Mouse (Mus musculus) heart, embryonic 15.5 days (tissue): ENCODE data around the gene Ndufa5. TPM values are rescaled to one million over a fixed set of nuclear protein-coding genes. Genes with fewer than 3 reads are reported as not detected.
A peak's percentile ranks its signal among the peaks of the same experiment; 100 is the strongest.

Experiments
- ATAC-seq: fragments of 200-750 bp; cut with Nextera tagmentation; replicated peaks from 2 replicates; pipeline ENCODE4 v1.8.0; 2017; ENCODE audit warnings: low read depth, moderate TSS enrichment; ENCODE audit not compliant: insufficient number of reproducible peaks, insufficient read depth, low FRiP score
- H3K27ac ChIP-seq: fragments of 300-500 bp; sonication (generic); 2 replicates; pipeline ENCODE4 v1.5.1; 2015; ENCODE audit warnings: mild to moderate bottlenecking, inconsistent platforms
- H3K27me3 ChIP-seq: fragments of 300-500 bp; sonication (generic); 2 replicates; pipeline ENCODE4 v1.6.1; 2015; ENCODE audit warnings: inconsistent platforms
- H3K36me3 ChIP-seq: fragments of 300-500 bp; sonication (generic); 2 replicates; pipeline ENCODE4 v1.6.1; 2015; ENCODE audit warnings: mild to moderate bottlenecking, inconsistent platforms
- H3K4me1 ChIP-seq: fragments of 300-500 bp; sonication (generic); replicated peaks from 2 replicates; pipeline ENCODE4 v1.6.1; 2015; ENCODE audit warnings: inconsistent platforms
- H3K4me2 ChIP-seq: fragments of 300-500 bp; sonication (generic); 2 replicates; pipeline ENCODE4 v1.6.1; 2015; ENCODE audit warnings: inconsistent platforms, mild to moderate bottlenecking, moderate library complexity
- H3K4me3 ChIP-seq: fragments of 300-500 bp; sonication (generic); 2 replicates; pipeline ENCODE4 v1.5.1; 2015; ENCODE audit warnings: mild to moderate bottlenecking, inconsistent platforms
- H3K9ac ChIP-seq: fragments of 300-500 bp; sonication (generic); 2 replicates; pipeline ENCODE4 v1.6.1; 2015; ENCODE audit warnings: mild to moderate bottlenecking, inconsistent platforms
- H3K9me3 ChIP-seq: fragments of 300-500 bp; sonication (generic); replicated peaks from 2 replicates; pipeline ENCODE4 v1.6.1; 2016; ENCODE audit warnings: inconsistent platforms
- WGBS: fragments of 180-500 bp; shearing (Covaris S2); methylation state at CpG from one replicate; pipeline ENCODE4 v1.1.7; 2015; ENCODE audit warnings: mixed read lengths; 5-methylcytosine and 5-hydroxymethylcytosine counted together
- polyA plus RNA-seq: library from polyadenylated mRNA; unstranded; fragments of >200 nt; fragmentation: Nextera tagmentation; extraction: Ambion mirVana; gene quantifications from 2 replicates; pipeline ENCODE4 v1.2.1, GENCODE M21; 2015

Gene Ndufa5
- polyA plus RNA-seq = 599 and 895 TPM in 2 replicates

DNA sequence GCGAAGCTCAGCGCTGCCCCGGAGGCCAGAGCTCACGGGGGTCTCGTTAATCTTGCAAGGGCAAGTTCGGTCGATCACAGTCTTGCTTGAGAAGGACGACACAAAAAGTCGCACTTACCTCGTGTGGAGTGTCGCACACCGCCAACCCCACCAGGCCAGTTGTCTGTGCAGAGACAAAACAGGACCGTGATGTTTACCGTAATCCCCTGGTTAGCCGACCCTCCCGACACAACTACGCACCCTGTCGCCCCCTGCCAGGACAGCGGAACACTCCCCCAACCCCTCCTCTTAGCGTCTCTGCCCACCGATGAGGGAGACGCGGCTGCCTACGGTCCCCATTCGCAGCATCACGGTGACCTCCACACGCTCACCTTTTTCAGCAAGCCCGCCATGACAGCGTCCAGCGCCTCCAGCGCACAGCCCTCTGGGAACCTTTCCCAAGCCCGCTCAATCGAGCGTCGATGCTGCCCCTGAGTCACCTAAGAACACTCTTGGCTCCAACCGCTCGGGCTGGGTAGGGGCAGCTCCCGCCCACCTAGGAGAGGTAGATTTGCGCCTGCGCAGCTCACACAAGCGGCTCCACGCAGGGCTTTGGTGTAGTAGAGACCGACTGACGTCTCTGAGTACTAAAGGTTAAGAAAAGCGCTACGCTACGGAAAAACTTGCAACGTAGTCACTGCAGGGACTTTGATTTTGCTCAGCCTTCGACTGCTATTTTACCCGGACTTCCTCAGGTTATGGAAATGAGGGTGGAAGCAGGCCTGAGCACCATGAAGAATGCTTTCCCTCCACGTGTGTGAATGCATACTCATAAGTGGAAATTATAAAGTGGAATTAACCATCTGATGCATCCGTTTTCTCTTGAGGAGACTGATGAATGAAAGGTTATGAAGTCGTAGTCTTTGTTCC, at the start of gene Ndufa5:
Gene Ndufa5 (minus strand): TSS at position 859 of the 909 bp plus-strand sequence.
- Histone ChIP-seq H3K4me3 (peak within 1 kb of the TSS; percentile 66), H3K9me3 (no peaks in the 10 kb centered on the region), H3K4me2 (peak within 1 kb of the TSS; percentile 73), H3K9ac (peak within 1 kb of the TSS; percentile 72), H3K4me1 (peaks cover 36% of the 10 kb centered on the region), H3K27ac (peak within 1 kb of the TSS; percentile 72), H3K27me3 (no peaks in the 10 kb centered on the region), H3K36me3 (peaks cover 8% of the 10 kb centered on the region)
- WGBS = under 1% methylated on average over 53 of the region's 53 CpGs
- ATAC-seq = peak; percentile 98

- no peak for ATAC-seq
- no peak overlapping the region for H3K4me3 ChIP-seq
- H3K4me2 ChIP-seq = no peak overlapping the region
- H3K9me3 ChIP-seq = no peaks in the 10 kb centered on the region; the same call in 1 of the 2 replicates
- H3K27me3 ChIP-seq = no peaks in the 10 kb centered on the region
- H3K27ac ChIP-seq = no peak overlapping the region
- H3K4me1 ChIP-seq = peaks cover 11% of the 10 kb centered on the region
- no peak overlapping the region for H3K9ac ChIP-seq
- no peaks in the 10 kb centered on the region for H3K36me3 ChIP-seq
These were observed 45.5 kb upstream of the Ndufa5 start for GRCm38 (mm10) chr6:24573319-24573718.

DNA sequence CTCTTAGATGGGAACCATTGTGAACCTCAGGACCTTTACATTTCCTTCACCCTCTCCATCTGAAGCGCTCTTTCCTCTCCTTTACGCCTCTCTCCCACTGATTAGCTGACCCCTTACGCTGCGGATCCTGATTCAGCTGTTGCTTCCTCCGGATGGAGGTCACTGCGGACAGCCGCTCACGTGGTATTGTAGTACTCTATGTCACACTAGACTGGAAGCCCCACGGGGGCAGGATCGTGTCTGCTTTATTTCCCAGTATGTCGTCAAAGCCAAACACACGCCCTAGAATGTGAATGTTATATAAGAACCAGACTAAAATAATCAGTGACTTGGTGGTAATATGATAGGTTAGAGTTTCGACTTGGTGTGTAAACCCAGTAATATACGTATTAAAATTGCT, 44.6 kb upstream of the Ndufa5 start:
- peaks cover 11% of the 10 kb centered on the region for H3K4me1 ChIP-seq
- ATAC-seq = no peak
- no peak overlapping the region for H3K27ac ChIP-seq
- H3K36me3 ChIP-seq = no peaks in the 10 kb centered on the region
- H3K4me2 ChIP-seq = no peak overlapping the region
- no peaks in the 10 kb centered on the region for H3K27me3 ChIP-seq
- H3K9me3 ChIP-seq = no peaks in the 10 kb centered on the region; the same call in 1 of the 2 replicates
- H3K4me3 ChIP-seq = no peak overlapping the region
- 92% methylated on average over 14 of the region's 14 CpGs for WGBS
- H3K9ac ChIP-seq = no peak overlapping the region

- 58% methylated on average over 6 of the region's 6 CpGs for WGBS
- H3K4me2 ChIP-seq = no peak overlapping the region
- H3K9ac ChIP-seq = no peak overlapping the region
- no peaks in the 10 kb centered on the region; the same call in 1 of the 2 replicates for H3K9me3 ChIP-seq
- no peak overlapping the region for H3K4me3 ChIP-seq
- no peak; the same call in 1 of the 2 replicates for ATAC-seq
- peak overlapping the region; percentile 52 for H3K27ac ChIP-seq
- H3K27me3 ChIP-seq = no peaks in the 10 kb centered on the region
- no peaks in the 10 kb centered on the region for H3K36me3 ChIP-seq
- H3K4me1 ChIP-seq = peaks cover 11% of the 10 kb centered on the region
These were observed 43.3 kb upstream of the Ndufa5 start for GRCm38 (mm10) chr6:24571126-24571525.

DNA sequence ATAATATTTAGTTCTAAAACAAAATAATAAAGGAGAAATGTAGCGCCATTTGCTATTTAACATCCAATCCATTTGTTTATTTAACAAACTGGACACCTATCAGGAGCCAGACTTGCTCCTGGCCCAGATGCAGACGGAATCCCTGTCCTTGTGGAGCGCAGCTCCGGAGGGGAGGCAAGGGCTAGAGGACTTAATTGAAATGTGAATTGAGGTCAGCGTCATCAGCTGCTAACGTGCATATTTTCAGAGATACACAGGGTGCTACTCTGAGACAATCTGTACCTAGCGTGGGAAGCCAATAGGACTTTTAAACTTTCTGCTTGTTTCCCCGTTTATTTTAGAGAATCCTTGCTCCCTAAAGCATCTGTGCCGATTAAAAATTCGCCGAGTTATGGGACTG, 42.5 kb upstream of the Ndufa5 start:
- no peaks in the 10 kb centered on the region for H3K27me3 ChIP-seq
- H3K27ac ChIP-seq = no peak overlapping the region
- H3K36me3 ChIP-seq = no peaks in the 10 kb centered on the region
- H3K4me2 ChIP-seq = no peak overlapping the region
- no peak overlapping the region for H3K9ac ChIP-seq
- H3K4me3 ChIP-seq = no peak overlapping the region
- WGBS = 69% methylated on average over 11 of the region's 11 CpGs
- ATAC-seq = no peak
- no peaks in the 10 kb centered on the region; the same call in 1 of the 2 replicates for H3K9me3 ChIP-seq
- peaks cover 11% of the 10 kb centered on the region for H3K4me1 ChIP-seq

GRCm38 (mm10) chr6:24569711-24570110, 41.9 kb upstream of the Ndufa5 start:
- H3K36me3 ChIP-seq = no peaks in the 10 kb centered on the region
- no peaks in the 10 kb centered on the region for H3K27me3 ChIP-seq
- ATAC-seq = no peak
- H3K9me3 ChIP-seq = no peaks in the 10 kb centered on the region; the same call in 1 of the 2 replicates
- WGBS = 49% methylated on average over 1 of the region's 1 CpGs
- H3K4me1 ChIP-seq = peaks cover 11% of the 10 kb centered on the region
- H3K9ac ChIP-seq = no peak overlapping the region
- H3K27ac ChIP-seq = peak overlapping the region; percentile 29
- no peak overlapping the region for H3K4me3 ChIP-seq
- H3K4me2 ChIP-seq = no peak overlapping the region

GRCm38 (mm10) chr6:24568963-24569362, 41.1 kb upstream of the Ndufa5 start:
- WGBS = 70% methylated on average over 5 of the region's 5 CpGs
- Histone ChIP-seq H3K4me3 (no peak overlapping the region), H3K27ac (no peak overlapping the region), H3K4me1 (peaks cover 11% of the 10 kb centered on the region), H3K27me3 (no peaks in the 10 kb centered on the region), H3K4me2 (no peak overlapping the region), H3K9ac (no peak overlapping the region), H3K36me3 (no peaks in the 10 kb centered on the region), H3K9me3 (no peaks in the 10 kb centered on the region)
- ATAC-seq = no peak

GRCm38 (mm10) chr6:24564886-24565285, 37.1 kb upstream of the Ndufa5 start:
- WGBS = 80% methylated on average over 1 of the region's 1 CpGs
- H3K36me3 ChIP-seq = no peaks in the 10 kb centered on the region
- H3K4me1 ChIP-seq = no peaks in the 10 kb centered on the region
- no peaks in the 10 kb centered on the region for H3K9me3 ChIP-seq
- no peak overlapping the region for H3K4me3 ChIP-seq
- no peaks in the 10 kb centered on the region for H3K27me3 ChIP-seq
- no peak overlapping the region for H3K27ac ChIP-seq
- no peak overlapping the region for H3K4me2 ChIP-seq
- ATAC-seq = no peak
- H3K9ac ChIP-seq = no peak overlapping the region

DNA sequence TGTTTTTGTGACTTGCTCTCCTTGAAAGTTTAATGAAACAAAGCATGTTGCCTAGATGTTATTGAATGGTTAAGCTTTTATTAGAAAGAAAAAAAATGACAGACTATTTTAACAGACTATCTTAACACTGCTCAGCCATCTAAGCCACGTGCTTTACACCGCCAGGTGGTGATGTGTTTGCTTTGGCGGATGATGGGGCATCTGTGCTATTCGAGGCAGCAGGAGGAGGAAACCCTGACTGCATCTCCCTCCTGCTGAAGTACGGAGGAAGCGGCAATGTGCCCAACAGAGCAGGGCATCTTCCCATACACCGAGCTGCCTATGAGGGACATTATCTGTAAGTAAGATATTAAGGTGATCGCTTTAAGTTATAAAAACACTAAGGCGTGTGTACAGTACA, 36.3 kb upstream of the Ndufa5 start:
- Histone ChIP-seq H3K36me3 (no peaks in the 10 kb centered on the region), H3K9me3 (no peaks in the 10 kb centered on the region), H3K4me2 (no peak overlapping the region), H3K4me1 (no peaks in the 10 kb centered on the region), H3K4me3 (no peak overlapping the region), H3K27ac (no peak overlapping the region), H3K27me3 (no peaks in the 10 kb centered on the region), H3K9ac (no peak overlapping the region)
- no peak for ATAC-seq
- 53% methylated on average over 9 of the region's 9 CpGs for WGBS

DNA sequence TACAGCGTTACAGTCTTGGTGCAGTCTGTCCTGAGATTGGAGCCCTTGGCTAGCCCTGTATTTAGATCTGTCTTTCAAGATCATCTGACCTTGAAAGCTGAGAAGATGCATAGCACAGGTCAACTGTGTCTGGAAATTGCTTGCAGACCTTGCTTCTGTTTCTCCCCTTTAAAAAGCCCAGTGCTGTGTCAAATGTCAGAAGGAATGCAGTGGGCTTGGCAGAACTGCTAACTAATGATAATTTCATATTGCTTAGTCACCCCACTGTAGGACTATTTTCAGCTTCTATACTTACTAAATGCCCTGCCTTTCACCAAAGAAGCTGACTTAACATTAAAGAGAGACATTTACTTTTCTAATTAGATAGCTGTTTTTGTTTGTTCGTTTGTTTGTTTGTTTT, 27.7 kb upstream of the Ndufa5 start:
- H3K27ac ChIP-seq = peak overlapping the region; percentile 43
- H3K9ac ChIP-seq = no peak overlapping the region
- H3K4me3 ChIP-seq = no peak overlapping the region
- peaks cover 18% of the 10 kb centered on the region for H3K4me1 ChIP-seq
- whole genome bisulfite sequencing = 55% methylated on average over 2 of the region's 2 CpGs
- H3K4me2 ChIP-seq = no peak overlapping the region
- no peaks in the 10 kb centered on the region for H3K9me3 ChIP-seq
- ATAC-seq = no peak
- no peaks in the 10 kb centered on the region for H3K36me3 ChIP-seq
- H3K27me3 ChIP-seq = no peaks in the 10 kb centered on the region

DNA sequence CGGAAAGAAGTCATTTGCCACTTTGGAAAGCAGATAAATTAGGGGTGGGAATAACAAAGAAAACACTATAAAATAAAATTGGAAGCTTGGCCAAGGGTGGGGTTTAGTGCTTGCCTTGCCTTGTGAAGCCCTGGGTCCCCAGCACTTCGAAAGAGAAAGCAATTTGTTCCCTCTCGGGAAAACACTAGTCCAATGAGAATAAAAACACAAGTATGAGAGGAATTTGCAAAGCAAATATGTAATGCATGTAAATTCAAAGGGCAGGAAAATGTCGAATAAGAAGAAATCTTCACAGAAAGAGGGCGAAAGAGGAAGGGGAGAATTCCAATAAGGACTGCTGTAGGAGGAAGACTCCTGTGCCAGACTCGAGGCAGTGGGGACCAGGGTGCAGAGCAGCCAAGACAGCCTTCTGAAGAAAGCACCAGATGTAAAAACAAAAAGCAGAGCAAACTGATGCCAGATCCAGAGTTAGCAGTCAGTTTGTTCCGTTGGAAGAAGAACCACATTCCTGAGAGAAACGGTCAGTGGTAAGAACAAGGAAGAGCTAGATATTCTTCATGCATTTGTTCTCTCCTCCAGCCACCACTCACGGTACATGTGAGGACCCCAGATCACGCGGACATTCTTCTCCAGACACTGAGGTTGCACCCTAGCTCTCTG, 26.7 kb upstream of the Ndufa5 start:
- 50% methylated on average over 11 of the region's 11 CpGs for WGBS
- H3K4me1 ChIP-seq = peaks cover 18% of the 10 kb centered on the region
- no peaks in the 10 kb centered on the region for H3K9me3 ChIP-seq
- H3K36me3 ChIP-seq = no peaks in the 10 kb centered on the region
- H3K27me3 ChIP-seq = no peaks in the 10 kb centered on the region
- no peak overlapping the region for H3K9ac ChIP-seq
- peak overlapping the region; percentile 43 for H3K27ac ChIP-seq
- no peak for ATAC-seq
- H3K4me2 ChIP-seq = peak overlapping the region; percentile 16
- H3K4me3 ChIP-seq = no peak overlapping the region
